Mouse (Mus musculus) midbrain, embryonic 15.5 days (tissue): ENCODE results near the gene Wap. TPM values are rescaled to one million over a fixed set of nuclear protein-coding genes. Genes with fewer than 3 reads are reported as not detected.
"Not testable (repeated sequence)": the region's sequence is repeated elsewhere in the genome, so short reads cannot be mapped to it uniquely, and the experiment has no call there.

Experiments used
- ATAC-seq: fragments of 200-750 bp; cut with Nextera tagmentation; replicated peaks from 2 replicates; pipeline ENCODE4 v1.8.0; 2017; ENCODE audit warnings: moderate TSS enrichment
- H3K27ac ChIP-seq: fragments of 300-500 bp; sonication (generic); 2 replicates; pipeline ENCODE4 v1.5.1; 2015; ENCODE audit warnings: mild to moderate bottlenecking, inconsistent platforms
- H3K27me3 ChIP-seq: fragments of 300-500 bp; sonication (generic); replicated peaks from 2 replicates; pipeline ENCODE4 v1.6.1; 2015; ENCODE audit warnings: inconsistent platforms
- H3K36me3 ChIP-seq: fragments of 300-500 bp; sonication (generic); replicated peaks from 2 replicates; pipeline ENCODE4 v1.6.1; 2015; ENCODE audit warnings: inconsistent platforms
- H3K4me1 ChIP-seq: fragments of 300-500 bp; sonication (generic); 2 replicates; pipeline ENCODE4 v1.6.1; 2015; ENCODE audit warnings: inconsistent platforms
- H3K4me2 ChIP-seq: fragments of 300-500 bp; sonication (generic); 2 replicates; pipeline ENCODE4 v1.6.1; 2015; ENCODE audit warnings: inconsistent platforms, mild to moderate bottlenecking, moderate library complexity
- H3K4me3 ChIP-seq: fragments of 300-500 bp; sonication (generic); 2 replicates; pipeline ENCODE4 v1.5.1; 2015; ENCODE audit warnings: mild to moderate bottlenecking, inconsistent platforms
- H3K9ac ChIP-seq: fragments of 300-500 bp; sonication (generic); 2 replicates; pipeline ENCODE4 v1.6.1; 2015; ENCODE audit warnings: mild to moderate bottlenecking, inconsistent platforms
- H3K9me3 ChIP-seq: fragments of 300-500 bp; sonication (generic); 2 replicates; pipeline ENCODE4 v1.6.1; 2016; ENCODE audit warnings: inconsistent platforms
- WGBS: fragments of 180-500 bp; shearing (Covaris S2); methylation state at CpG from one replicate; pipeline ENCODE4 v1.1.7; 2015; ENCODE audit warnings: mixed read lengths; 5-methylcytosine and 5-hydroxymethylcytosine counted together
- polyA plus RNA-seq: library from polyadenylated mRNA; unstranded; fragments of >200 nt; fragmentation: Nextera tagmentation; extraction: Ambion mirVana; gene quantifications from 2 replicates; pipeline ENCODE4 v1.2.1, GENCODE M21; 2015

Wap gene
- polyA plus RNA-seq, 1 experiment from 2014 or later, result not detected

DNA sequence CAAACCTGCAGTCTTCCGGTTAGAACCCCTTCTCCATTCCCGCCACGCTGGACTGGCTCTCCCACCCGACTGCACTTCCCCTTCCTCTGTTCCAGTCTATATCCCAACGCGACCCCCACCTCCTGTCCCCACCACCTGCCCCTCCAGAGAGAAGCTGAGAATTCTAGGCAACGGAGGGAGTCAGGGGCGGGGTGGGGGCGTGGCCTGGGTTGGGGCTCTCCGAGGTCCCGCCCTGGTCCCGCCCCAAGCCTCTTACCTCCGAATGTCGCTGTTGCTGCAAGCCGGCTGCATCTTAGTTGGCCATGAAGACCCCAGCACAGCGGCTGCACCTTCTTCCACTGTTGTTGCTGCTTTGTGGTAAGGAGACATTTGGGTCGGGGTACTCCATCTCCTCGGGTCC lies 19.8 kb upstream of the Wap start, which contains the start of gene Ramp3:
Gene Ramp3, plus strand, starts transcription at position 251 of the 400 bp plus-strand sequence.
- Histone ChIP-seq H3K4me3 (peak within 1 kb of the TSS; percentile 48), H3K4me2 (peak within 1 kb of the TSS; percentile 87), H3K36me3 (no peaks in the 10 kb centered on the region), H3K9me3 (no peaks in the 10 kb centered on the region), H3K27ac (no peak within 1 kb of the TSS), H3K9ac (peak within 1 kb of the TSS; percentile 40), H3K4me1 (peaks cover 10% of the 10 kb centered on the region), H3K27me3 (no peaks in the 10 kb centered on the region)
- peak; percentile 81 for ATAC-seq
- WGBS, result under 1% methylated on average over 18 of the region's 18 CpGs

- Histone ChIP-seq H3K4me2 (no peak overlapping the region), H3K9ac (no peak overlapping the region), H3K9me3 (no peaks in the 10 kb centered on the region), H3K4me1 (peaks cover 10% of the 10 kb centered on the region), H3K36me3 (no peaks in the 10 kb centered on the region), H3K27me3 (no peaks in the 10 kb centered on the region), H3K4me3 (no peak overlapping the region), H3K27ac (no peak overlapping the region)
- peak; percentile 74 for ATAC-seq
- WGBS, result 0% methylated on average over 2 of the region's 2 CpGs
Observed at GRCm38 (mm10) chr11:6654903-6655302, 16.5 kb upstream of the Wap start.

- not testable (repeated sequence) for H3K9me3 ChIP-seq, H3K4me3 ChIP-seq, H3K27ac ChIP-seq, H3K36me3 ChIP-seq, H3K4me1 ChIP-seq, H3K9ac ChIP-seq, H3K4me2 ChIP-seq, ATAC-seq, H3K27me3 ChIP-seq
- WGBS, result 73% methylated on average over 3 of the region's 3 CpGs
Observed at GRCm38 (mm10) chr11:6652978-6653377, 14.5 kb upstream of the Wap start.

- ATAC-seq, result no peak
- 67% methylated on average over 7 of the region's 7 CpGs for WGBS
Observed at GRCm38 (mm10) chr11:6650519-6650918, 12.1 kb upstream of the Wap start.

DNA sequence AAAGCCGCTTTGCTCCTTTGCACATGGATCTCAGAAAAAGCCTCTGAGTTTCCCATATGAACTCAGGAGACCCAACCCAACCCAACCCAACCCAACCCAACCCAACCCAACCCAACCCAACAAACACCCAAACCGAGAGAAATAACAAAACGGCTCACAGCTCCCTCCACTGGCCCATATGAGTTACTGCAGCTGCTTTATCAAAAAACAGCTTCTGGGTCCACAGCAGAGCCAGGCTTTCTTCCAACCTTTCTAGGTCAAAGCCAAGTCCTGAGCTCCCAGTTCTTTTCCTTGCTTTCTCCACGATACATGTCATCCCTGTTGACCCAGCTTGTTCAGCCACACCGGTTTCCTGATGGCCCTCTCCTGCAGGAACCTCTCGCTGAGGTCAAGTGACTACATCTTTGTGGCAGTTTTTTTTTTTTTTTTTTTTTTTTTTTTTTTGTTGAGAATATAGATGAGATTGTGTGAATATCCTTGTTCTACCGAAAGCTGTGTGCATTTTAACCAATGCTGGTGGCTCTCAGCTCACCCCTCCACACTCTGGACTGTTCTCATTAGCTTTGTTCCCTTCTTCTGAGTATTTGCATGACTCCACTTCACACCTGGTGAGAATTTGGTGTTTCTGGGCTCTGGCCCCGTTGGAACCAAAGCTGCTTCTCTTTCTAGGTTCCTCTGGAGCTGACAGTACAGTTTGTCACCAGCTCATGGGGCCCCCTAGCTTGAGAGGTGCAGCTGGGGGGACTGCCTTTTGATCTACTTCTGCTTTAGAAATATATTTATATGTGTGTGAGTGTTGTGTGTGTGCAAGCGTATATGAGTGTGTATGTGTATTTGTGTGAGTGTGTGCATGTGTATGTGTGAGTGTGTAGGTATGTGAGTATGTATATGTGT lies 9.6 kb upstream of the Wap start:
- Histone ChIP-seq H3K27ac (no peak overlapping the region), H3K27me3 (no peaks in the 10 kb centered on the region), H3K36me3 (no peaks in the 10 kb centered on the region), H3K9ac (no peak overlapping the region), H3K9me3 (no peaks in the 10 kb centered on the region), H3K4me2 (no peak overlapping the region), H3K4me1 (no peaks in the 10 kb centered on the region), H3K4me3 (no peak overlapping the region)
- WGBS, result 58% methylated on average over 9 of the region's 9 CpGs
- no peak for ATAC-seq

More at GRCm38 (mm10) chr11:6650519-6650918, 12.1 kb upstream of the Wap start:
- Histone ChIP-seq H3K27ac (no peak overlapping the region), H3K27me3 (no peaks in the 10 kb centered on the region), H3K4me2 (no peak overlapping the region), H3K4me1 (no peaks in the 10 kb centered on the region), H3K36me3 (no peaks in the 10 kb centered on the region), H3K9ac (no peak overlapping the region), H3K9me3 (no peaks in the 10 kb centered on the region), H3K4me3 (no peak overlapping the region)

DNA sequence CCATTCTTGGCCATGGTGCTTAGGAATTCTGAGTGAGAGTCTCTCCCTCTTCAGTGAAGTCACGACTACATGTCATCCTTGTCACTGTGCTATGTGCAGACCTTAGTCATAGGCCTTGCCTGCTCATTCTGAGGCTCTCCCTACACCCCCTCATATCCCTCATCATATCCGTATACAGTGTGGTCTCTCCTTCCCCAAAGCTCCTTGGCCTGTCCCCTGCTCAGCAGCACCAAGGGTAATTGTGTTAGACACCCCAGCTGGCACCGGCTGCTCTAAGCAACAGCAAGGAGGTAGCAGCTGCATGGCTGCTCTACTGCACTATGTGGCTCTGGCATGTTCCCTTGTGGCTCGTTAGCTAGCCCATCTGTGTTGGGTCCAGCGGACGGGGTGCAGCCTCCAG lies 6.1 kb upstream of the Wap start:
- Histone ChIP-seq H3K9ac (no peak overlapping the region), H3K27ac (no peak overlapping the region), H3K27me3 (no peaks in the 10 kb centered on the region), H3K9me3 (no peaks in the 10 kb centered on the region), H3K36me3 (no peaks in the 10 kb centered on the region), H3K4me2 (no peak overlapping the region), H3K4me3 (no peak overlapping the region), H3K4me1 (no peaks in the 10 kb centered on the region)
- WGBS, result 65% methylated on average over 6 of the region's 6 CpGs
- ATAC-seq, result peak; percentile 52

DNA sequence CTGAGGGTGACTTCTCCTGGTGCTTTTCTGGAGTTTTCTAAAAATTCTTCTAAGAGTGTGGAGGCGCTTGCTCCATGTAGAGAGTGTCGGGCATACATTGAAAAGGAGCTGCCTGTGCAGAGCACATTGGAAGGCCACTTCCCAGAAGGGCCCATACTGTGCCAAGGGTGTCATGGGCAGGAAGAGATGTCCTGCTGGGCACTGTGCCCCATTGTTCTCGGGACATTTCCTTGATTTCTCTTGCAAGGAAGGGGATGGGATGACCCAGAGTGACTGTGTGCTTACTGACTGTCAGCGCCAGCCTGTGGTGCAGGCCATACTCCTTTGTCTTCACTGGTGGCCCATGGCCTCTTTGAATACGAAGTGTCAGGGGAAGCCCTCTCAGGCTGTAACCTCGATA lies 635 bp upstream of the Wap start:
- Histone ChIP-seq H3K9me3 (no peaks in the 10 kb centered on the region), H3K9ac (no peak overlapping the region), H3K27me3 (no peaks in the 10 kb centered on the region), H3K36me3 (no peaks in the 10 kb centered on the region), H3K4me1 (no peaks in the 10 kb centered on the region), H3K4me2 (no peak overlapping the region), H3K4me3 (no peak overlapping the region), H3K27ac (no peak overlapping the region)
- WGBS, result 81% methylated on average over 6 of the region's 6 CpGs
- ATAC-seq, result no peak

DNA sequence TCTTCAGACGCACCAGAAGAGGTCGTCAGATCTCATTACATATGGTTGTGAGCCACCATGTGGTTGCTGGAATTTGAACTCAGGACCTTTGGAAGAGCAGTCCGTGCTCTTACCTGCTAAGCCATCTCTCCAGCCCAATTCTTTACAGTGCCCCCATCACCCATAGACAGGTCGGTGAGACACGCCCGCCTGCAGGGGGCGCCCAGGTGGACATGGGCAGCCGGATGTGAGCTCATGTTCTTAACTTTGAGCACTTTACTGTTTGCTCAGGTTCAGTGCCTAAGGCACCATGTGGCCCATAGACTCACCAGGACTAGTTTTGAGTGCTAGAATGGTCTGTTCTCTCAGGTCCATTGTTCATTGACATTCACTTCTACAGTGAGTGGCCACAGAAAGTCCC lies 2.3 kb downstream of the Wap start:
- H3K4me3 ChIP-seq, result no peak overlapping the region
- no peak overlapping the region for H3K4me2 ChIP-seq
- ATAC-seq, result no peak
- WGBS, result 73% methylated on average over 8 of the region's 8 CpGs
- H3K9ac ChIP-seq, result no peak overlapping the region
- H3K27ac ChIP-seq, result no peak overlapping the region
- no peaks in the 10 kb centered on the region for H3K9me3 ChIP-seq
- H3K36me3 ChIP-seq, result no peaks in the 10 kb centered on the region
- no peaks in the 10 kb centered on the region for H3K27me3 ChIP-seq
- no peaks in the 10 kb centered on the region for H3K4me1 ChIP-seq

DNA sequence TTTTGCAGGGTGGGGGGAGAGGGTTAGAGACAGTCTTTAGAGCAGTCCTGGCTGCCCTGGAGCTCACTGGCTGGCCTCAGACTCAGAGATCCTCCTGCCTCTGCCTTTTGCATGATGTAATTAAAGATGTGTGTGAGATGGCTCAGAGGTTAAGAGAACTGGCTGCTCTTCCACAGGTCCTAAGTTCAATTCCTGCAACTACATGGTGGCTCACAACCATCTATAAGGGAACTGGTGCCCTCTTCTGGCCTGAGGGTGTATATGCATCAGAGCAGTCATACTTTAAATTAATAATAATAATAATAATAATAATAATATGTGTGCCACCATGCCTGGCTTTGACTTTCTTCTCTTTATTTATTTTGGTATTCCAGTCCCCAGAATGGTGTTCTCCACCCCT lies 8.8 kb downstream of the Wap start:
- peaks cover 12% of the 10 kb centered on the region for H3K4me1 ChIP-seq
- H3K27me3 ChIP-seq, result no peaks in the 10 kb centered on the region
- no peak for ATAC-seq

DNA sequence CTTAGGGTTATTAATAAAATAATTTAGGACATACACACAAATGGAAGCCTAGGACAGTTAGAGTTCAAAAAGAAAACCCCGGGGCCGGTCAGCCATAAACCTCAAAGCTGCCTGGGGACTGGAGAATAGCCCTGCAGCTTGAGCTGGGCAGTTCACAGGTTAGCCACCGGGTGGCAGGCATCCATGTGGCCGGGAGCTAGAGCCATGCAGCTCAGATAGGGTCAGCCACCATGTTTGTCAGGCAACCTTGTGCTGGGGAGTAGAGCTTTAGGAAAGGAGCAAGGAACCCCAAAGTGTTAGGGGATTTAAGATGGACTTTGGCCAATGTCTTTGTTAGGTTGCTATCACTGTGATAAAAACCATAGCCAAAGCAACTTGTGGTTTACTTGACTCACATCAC lies 9.9 kb downstream of the Wap start:
- Histone ChIP-seq H3K4me3 (no peak overlapping the region), H3K36me3 (no peaks in the 10 kb centered on the region; the same call in 1 of the 2 replicates), H3K4me1 (peaks cover 23% of the 10 kb centered on the region), H3K4me2 (no peak overlapping the region), H3K27me3 (no peaks in the 10 kb centered on the region), H3K9ac (no peak overlapping the region), H3K9me3 (no peaks in the 10 kb centered on the region), H3K27ac (no peak overlapping the region)
- no peak for ATAC-seq
- WGBS, result 25% methylated on average over 4 of the region's 4 CpGs

More for the DNA sequence above, 8.8 kb downstream of the Wap start:
- H3K9me3 ChIP-seq, result no peaks in the 10 kb centered on the region
- no peak overlapping the region for H3K4me3 ChIP-seq
- no peak overlapping the region for H3K27ac ChIP-seq
- H3K36me3 ChIP-seq, result no peaks in the 10 kb centered on the region
- no peak overlapping the region for H3K4me2 ChIP-seq
- no peak overlapping the region for H3K9ac ChIP-seq

DNA sequence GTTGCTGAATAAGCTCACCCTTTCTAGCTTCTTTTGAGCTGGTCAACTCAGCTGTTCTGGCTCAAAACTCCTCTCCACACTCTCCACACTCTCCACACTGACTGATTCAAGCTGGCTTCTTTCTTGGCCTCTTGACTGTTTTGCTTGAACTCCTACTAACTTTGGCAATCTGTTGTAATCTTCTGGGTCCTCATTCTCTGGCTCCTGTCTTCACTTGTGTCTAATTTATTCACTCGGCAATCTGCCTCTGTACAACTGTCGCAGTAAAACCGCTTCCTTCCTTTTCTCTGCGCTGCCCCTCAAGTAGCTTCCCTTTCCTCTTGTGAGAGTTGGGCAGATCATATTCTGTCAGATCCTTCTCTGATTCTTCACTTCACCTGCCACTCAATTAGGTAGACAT lies 10.7 kb downstream of the Wap start:
- Histone ChIP-seq H3K9ac (no peak overlapping the region), H3K4me3 (no peak overlapping the region), H3K27ac (no peak overlapping the region), H3K36me3 (peaks cover 3% of the 10 kb centered on the region), H3K4me1 (peaks cover 30% of the 10 kb centered on the region), H3K4me2 (no peak overlapping the region), H3K27me3 (no peaks in the 10 kb centered on the region), H3K9me3 (no peaks in the 10 kb centered on the region)
- WGBS, result 90% methylated on average over 4 of the region's 4 CpGs
- no peak for ATAC-seq

- Histone ChIP-seq H3K4me1 (peaks cover 30% of the 10 kb centered on the region), H3K9me3 (no peaks in the 10 kb centered on the region), H3K9ac (peak overlapping the region; percentile 67), H3K27me3 (no peaks in the 10 kb centered on the region), H3K27ac (peak overlapping the region; percentile 88), H3K4me2 (peak overlapping the region; percentile 89), H3K36me3 (peaks cover 3% of the 10 kb centered on the region), H3K4me3 (peak overlapping the region; percentile 85)
- ATAC-seq, result peak; percentile 28
- WGBS, result 13% methylated on average over 16 of the region's 16 CpGs
Observed at GRCm38 (mm10) chr11:6626388-6626772, 12.1 kb downstream of the Wap start.
